Mouse (Mus musculus): Measurements from ENCODE around the gene Vmn1r47. TPM values are rescaled to one million over a fixed set of nuclear protein-coding genes. Genes with fewer than 3 reads are reported as not detected.

Vmn1r47 gene
- not detected in 2 replicates for polyA plus RNA-seq (2015; fragmentation: Nextera tagmentation; extraction: Ambion mirVana)

DNA sequence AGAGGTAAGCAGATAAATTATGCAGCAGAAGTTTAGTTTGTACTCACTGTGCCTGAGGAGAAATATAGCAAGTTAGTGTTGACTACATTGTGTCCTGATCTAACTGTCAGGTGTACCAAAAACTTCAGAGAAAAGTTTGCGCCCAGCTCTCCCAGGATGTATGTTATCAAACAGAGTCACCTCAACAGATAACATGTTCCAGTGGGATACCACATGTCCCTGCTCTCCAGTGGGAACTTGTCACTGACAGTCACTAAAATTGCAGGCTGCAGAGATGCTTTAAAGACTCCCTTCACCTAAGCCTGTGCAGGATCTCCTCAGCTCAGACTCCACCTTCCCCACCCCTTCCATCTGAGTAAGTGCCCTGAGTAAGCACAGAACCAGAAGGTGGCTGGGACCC lies at the start of gene Vmn1r47:
Gene Vmn1r47 (plus strand): TSS at position 301 of the 400 bp plus-strand sequence.

GRCm38 (mm10) chr6:89969013-89969412 lies 46.9 kb upstream of the Vmn1r47 start, which contains the start of gene Vmn1r46:
TSS of gene Vmn1r46 (plus strand) at chr6:89969313.

GRCm38 (mm10) chr6:90036741-90037140 lies 20.8 kb downstream of the Vmn1r47 start, which contains the start of gene Vmn1r48:
TSS of gene Vmn1r48 (minus strand) at chr6:90036841.

Other genes with a start within 250 kb of the Vmn1r47 start
- gene Vmn1r42, start 139.7 kb upstream of the Vmn1r47 start, polyA plus RNA-seq (2015; fragmentation: Nextera tagmentation; extraction: Ambion mirVana) = not detected in 2 replicates
- gene Vmn1r43, start 139.7 kb upstream of the Vmn1r47 start, polyA plus RNA-seq (2015; fragmentation: Nextera tagmentation; extraction: Ambion mirVana) = not detected in 2 replicates
- gene Vmn1r44, start 132.5 kb upstream of the Vmn1r47 start, polyA plus RNA-seq (2015; fragmentation: Nextera tagmentation; extraction: Ambion mirVana) = not detected in 2 replicates
- not detected in 2 replicates for gene Vmn1r45, start 75.5 kb upstream of the Vmn1r47 start, polyA plus RNA-seq (2015; fragmentation: Nextera tagmentation; extraction: Ambion mirVana)
- gene Vmn1r46, start 46.8 kb upstream of the Vmn1r47 start, polyA plus RNA-seq (2015; fragmentation: Nextera tagmentation; extraction: Ambion mirVana) = not detected in 2 replicates
- gene Vmn1r48, start 20.7 kb downstream of the Vmn1r47 start, polyA plus RNA-seq (2015; fragmentation: Nextera tagmentation; extraction: Ambion mirVana) = not detected in 2 replicates
- gene Vmn1r49, start 62.4 kb downstream of the Vmn1r47 start, polyA plus RNA-seq (2015; fragmentation: Nextera tagmentation; extraction: Ambion mirVana) = not detected in 2 replicates
- gene Vmn1r50, start 85.3 kb downstream of the Vmn1r47 start, polyA plus RNA-seq (2015; fragmentation: Nextera tagmentation; extraction: Ambion mirVana) = not detected in 2 replicates
- gene Vmn1r51, start 106.4 kb downstream of the Vmn1r47 start, polyA plus RNA-seq (2015; fragmentation: Nextera tagmentation; extraction: Ambion mirVana) = 0.05 TPM in 1 of 2 replicates, not detected in the other
- not detected in 2 replicates for gene Vmn1r52, start 158.7 kb downstream of the Vmn1r47 start, polyA plus RNA-seq (2015; fragmentation: Nextera tagmentation; extraction: Ambion mirVana)
- gene V1ra8, start 186.6 kb downstream of the Vmn1r47 start, polyA plus RNA-seq (2015; fragmentation: Nextera tagmentation; extraction: Ambion mirVana) = not detected in 2 replicates
- not detected in 2 replicates for gene Vmn1r53, start 208.3 kb downstream of the Vmn1r47 start, polyA plus RNA-seq (2015; fragmentation: Nextera tagmentation; extraction: Ambion mirVana)
- gene Vmn1r54, start 230.2 kb downstream of the Vmn1r47 start, polyA plus RNA-seq (2015; fragmentation: Nextera tagmentation; extraction: Ambion mirVana) = not detected in 2 replicates